Mouse (Mus musculus) intestine, embryonic 14.5 days (tissue): Measurements from ENCODE around the gene Agps. TPM values are rescaled to one million over a fixed set of nuclear protein-coding genes. Genes with fewer than 3 reads are reported as not detected.

ENCODE experiments used
- ATAC-seq: fragments of 200-750 bp; cut with Nextera tagmentation; replicated peaks from 2 replicates; pipeline ENCODE4 v1.8.0; 2017; ENCODE audit warnings: low read depth, moderate number of reproducible peaks, moderate TSS enrichment, moderate library complexity; ENCODE audit not compliant: low FRiP score, low TSS enrichment
- DNase-seq: peaks from one replicate; pipeline ENCODE4 v3.0.0-alpha.2; 2018; ENCODE audit warnings: low spot score
- H3K27ac ChIP-seq: fragments of 300-500 bp; sonication (generic); 2 replicates; pipeline ENCODE4 v1.5.1; 2014; ENCODE audit warnings: low read depth, mild to moderate bottlenecking, control low read depth
- H3K27me3 ChIP-seq: fragments of 300-500 bp; sonication (generic); replicated peaks from 2 replicates; pipeline ENCODE4 v1.6.1; 2014; ENCODE audit warnings: low read length, control low read depth; ENCODE audit not compliant: control insufficient read depth, insufficient read depth
- H3K36me3 ChIP-seq: fragments of 300-500 bp; sonication (generic); 2 replicates; pipeline ENCODE4 v1.6.1; 2014; ENCODE audit warnings: low read length, control low read depth; ENCODE audit not compliant: control insufficient read depth, insufficient read depth
- H3K4me1 ChIP-seq: fragments of 300-500 bp; sonication (generic); replicated peaks from 2 replicates; pipeline ENCODE4 v1.6.1; 2014; ENCODE audit warnings: low read length, control low read depth, mixed read lengths; ENCODE audit not compliant: control insufficient read depth, insufficient read depth
- H3K4me2 ChIP-seq: fragments of 300-500 bp; sonication (generic); 2 replicates; pipeline ENCODE4 v1.6.1; 2014; ENCODE audit warnings: low read length
- H3K4me3 ChIP-seq: fragments of 300-500 bp; sonication (generic); 2 replicates; pipeline ENCODE4 v1.5.1; 2014; ENCODE audit warnings: low read depth, low read length, control low read depth, mixed read lengths
- H3K9ac ChIP-seq: fragments of 300-500 bp; sonication (generic); 2 replicates; pipeline ENCODE4 v1.6.1; 2014; ENCODE audit warnings: mild to moderate bottlenecking, low read length
- H3K9me3 ChIP-seq: fragments of 300-500 bp; sonication (generic); 2 replicates; pipeline ENCODE4 v1.6.1; 2016; ENCODE audit warnings: low read length, control low read depth; ENCODE audit not compliant: control insufficient read depth
- WGBS: fragments of 180-500 bp; shearing (Covaris S2); extraction: QIAGEN DNeasy Blood & Tissue Kit; methylation state at CpG from one replicate; pipeline ENCODE4 v1.1.7; 2014; 5-methylcytosine and 5-hydroxymethylcytosine counted together
- polyA plus RNA-seq: library from polyadenylated mRNA; unstranded; fragments of >200 nt; fragmentation: Nextera tagmentation; extraction: Ambion mirVana; gene quantifications from 2 replicates; pipeline ENCODE4 v1.2.1, GENCODE M21; 2014

The Agps gene
- polyA plus RNA-seq, 1 experiment from 2014 or later: 35.6 TPM

- H3K36me3 ChIP-seq: no peaks in the 10 kb centered on the region
- H3K4me3 ChIP-seq: no peak overlapping the region
- H3K4me2 ChIP-seq: no peak overlapping the region
- no peaks in the 10 kb centered on the region for H3K27me3 ChIP-seq
- H3K9me3 ChIP-seq: no peaks in the 10 kb centered on the region
- no peaks in the 10 kb centered on the region for H3K4me1 ChIP-seq
- DNase-seq (no peak), ATAC-seq (no peak)
- H3K27ac ChIP-seq: no peak overlapping the region
- no peak overlapping the region for H3K9ac ChIP-seq
- WGBS: 94% methylated on average over 1 of the region's 1 CpGs
Observed at GRCm38 (mm10) chr2:75847708-75848107, 15.7 kb downstream of the Agps start.

- Histone ChIP-seq H3K36me3 (peaks cover 12% of the 10 kb centered on the region; the same call in 1 of the 2 replicates), H3K4me1 (no peaks in the 10 kb centered on the region), H3K4me2 (no peak overlapping the region), H3K4me3 (no peak overlapping the region), H3K27ac (no peak overlapping the region), H3K9me3 (no peaks in the 10 kb centered on the region), H3K9ac (no peak overlapping the region), H3K27me3 (no peaks in the 10 kb centered on the region)
- ATAC-seq: no peak
- 94% methylated on average over 2 of the region's 2 CpGs for WGBS
- DNase-seq: no peak
Observed at GRCm38 (mm10) chr2:75852483-75852882, 20.5 kb downstream of the Agps start.

GRCm38 (mm10) chr2:75854136-75854535 lies 22.2 kb downstream of the Agps start:
- ATAC-seq: no peak
- no peaks in the 10 kb centered on the region for H3K27me3 ChIP-seq
- no peak overlapping the region for H3K4me2 ChIP-seq
- H3K9me3 ChIP-seq: no peaks in the 10 kb centered on the region
- peaks cover 21% of the 10 kb centered on the region; the same call in 1 of the 2 replicates for H3K36me3 ChIP-seq
- H3K27ac ChIP-seq: no peak overlapping the region
- no peak overlapping the region for H3K9ac ChIP-seq
- no peak overlapping the region for H3K4me3 ChIP-seq
- DNase-seq: no peak
- WGBS: 45% methylated on average over 3 of the region's 3 CpGs
- H3K4me1 ChIP-seq: no peaks in the 10 kb centered on the region

- DNase-seq: no peak
- no peak overlapping the region for H3K4me3 ChIP-seq
- H3K9ac ChIP-seq: no peak overlapping the region
- H3K4me1 ChIP-seq: no peaks in the 10 kb centered on the region
- WGBS: 96% methylated on average over 3 of the region's 3 CpGs
- H3K36me3 ChIP-seq: peaks cover 41% of the 10 kb centered on the region
- no peak for ATAC-seq
- no peak overlapping the region for H3K4me2 ChIP-seq
- H3K27ac ChIP-seq: no peak overlapping the region
- no peaks in the 10 kb centered on the region for H3K27me3 ChIP-seq
- no peaks in the 10 kb centered on the region for H3K9me3 ChIP-seq
Observed at GRCm38 (mm10) chr2:75861115-75861514, 29.1 kb downstream of the Agps start.

- Histone ChIP-seq H3K9me3 (no peaks in the 10 kb centered on the region), H3K27me3 (no peaks in the 10 kb centered on the region), H3K9ac (no peak overlapping the region), H3K27ac (no peak overlapping the region), H3K36me3 (peaks cover 24% of the 10 kb centered on the region), H3K4me2 (no peak overlapping the region), H3K4me3 (no peak overlapping the region), H3K4me1 (no peaks in the 10 kb centered on the region)
- DNase-seq: no peak
- no peak for ATAC-seq
- WGBS: 94% methylated on average over 2 of the region's 2 CpGs
Observed at GRCm38 (mm10) chr2:75869604-75870003, 37.6 kb downstream of the Agps start.

GRCm38 (mm10) chr2:75874008-75874559 lies 42.1 kb downstream of the Agps start:
- Histone ChIP-seq H3K9ac (no peak overlapping the region), H3K36me3 (peaks cover 16% of the 10 kb centered on the region; the same call in 1 of the 2 replicates), H3K4me1 (no peaks in the 10 kb centered on the region), H3K9me3 (no peaks in the 10 kb centered on the region), H3K4me3 (no peak overlapping the region), H3K27me3 (no peaks in the 10 kb centered on the region), H3K27ac (no peak overlapping the region), H3K4me2 (no peak overlapping the region)
- WGBS: 81% methylated on average over 3 of the region's 3 CpGs
- no peak for ATAC-seq
- DNase-seq: no peak

GRCm38 (mm10) chr2:75879791-75880190 lies 47.8 kb downstream of the Agps start:
- DNase-seq (no peak), ATAC-seq (no peak)
- Histone ChIP-seq H3K4me1 (no peaks in the 10 kb centered on the region), H3K36me3 (peaks cover 12% of the 10 kb centered on the region; the same call in 1 of the 2 replicates), H3K9me3 (no peaks in the 10 kb centered on the region), H3K4me2 (no peak overlapping the region), H3K27ac (no peak overlapping the region), H3K4me3 (no peak overlapping the region), H3K9ac (no peak overlapping the region), H3K27me3 (no peaks in the 10 kb centered on the region)
- WGBS: 45% methylated on average over 3 of the region's 3 CpGs

GRCm38 (mm10) chr2:75883543-75883942 lies 51.6 kb downstream of the Agps start:
- peak; percentile 74 for DNase-seq
- 46% methylated on average over 1 of the region's 1 CpGs for WGBS
- H3K36me3 ChIP-seq: 0 out of 2 replicates have a peak, but pooled peaks cover 15% of the 10 kb centered on the region

GRCm38 (mm10) chr2:75891981-75892380 lies 60.0 kb downstream of the Agps start:
- Histone ChIP-seq H3K4me3 (no peak overlapping the region), H3K9me3 (no peaks in the 10 kb centered on the region), H3K27me3 (no peaks in the 10 kb centered on the region), H3K27ac (no peak overlapping the region), H3K9ac (no peak overlapping the region), H3K36me3 (0 out of 2 replicates have a peak, but pooled peaks cover 13% of the 10 kb centered on the region), H3K4me1 (no peaks in the 10 kb centered on the region), H3K4me2 (no peak overlapping the region)
- whole genome bisulfite sequencing: 83% methylated on average over 4 of the region's 4 CpGs
- no peak for ATAC-seq
- no peak for DNase-seq

More at GRCm38 (mm10) chr2:75883543-75883942, 51.6 kb downstream of the Agps start:
- H3K4me1 ChIP-seq: no peaks in the 10 kb centered on the region
- H3K9ac ChIP-seq: no peak overlapping the region
- H3K27ac ChIP-seq: no peak overlapping the region
- no peak overlapping the region for H3K4me2 ChIP-seq
- no peak overlapping the region for H3K4me3 ChIP-seq
- H3K27me3 ChIP-seq: no peaks in the 10 kb centered on the region
- no peak for ATAC-seq
- H3K9me3 ChIP-seq: no peaks in the 10 kb centered on the region
